Mouse (Mus musculus): ENCODE data around the gene Tnrc6c.

The Tnrc6c gene

GRCm38 (mm10) chr11:117677594-117677993 is 23.5 kb downstream of the Tnrc6c start:
- no peak for DNase-seq

DNA sequence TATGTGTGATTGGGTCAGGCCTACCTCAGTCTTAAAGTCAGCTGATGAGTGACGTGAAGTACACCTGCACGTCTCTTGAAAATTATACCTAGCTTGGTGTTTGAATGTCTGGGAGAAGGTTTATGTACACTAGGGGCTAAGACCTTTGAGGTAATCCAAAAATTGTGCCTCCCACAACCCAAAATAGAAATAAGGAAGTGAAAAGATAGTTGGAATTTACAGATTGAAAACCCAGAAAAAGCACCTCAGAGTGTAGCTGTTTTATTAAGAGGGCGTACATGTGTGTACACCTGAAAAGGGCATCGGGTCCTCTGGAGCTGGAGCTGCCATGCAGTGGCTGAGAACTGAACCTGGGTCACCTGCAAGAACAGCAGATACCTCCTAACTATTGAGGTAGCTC is 24.1 kb downstream of the Tnrc6c start:
- no peak for DNase-seq

DNA sequence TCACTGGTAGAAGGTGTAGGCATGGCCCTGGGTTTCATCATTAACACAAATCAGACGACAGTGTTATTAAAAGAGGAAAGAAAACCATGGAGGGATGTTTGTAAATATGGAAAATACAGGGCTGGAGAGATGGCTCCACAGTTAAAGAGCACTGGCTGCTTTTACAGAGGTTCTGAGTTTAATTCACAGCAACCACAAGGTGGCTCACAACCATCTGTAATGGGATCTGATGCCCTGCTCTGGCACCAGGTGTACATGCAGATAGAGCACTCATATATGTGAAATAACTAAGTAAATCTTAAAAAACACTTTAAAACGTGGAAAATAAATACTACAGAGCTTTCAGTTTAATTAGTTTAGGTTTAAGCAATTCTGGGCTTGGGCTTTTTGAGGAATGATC is 24.7 kb downstream of the Tnrc6c start:
- DNase-seq, result no peak

- DNase-seq, result no peak
Observed at GRCm38 (mm10) chr11:117684640-117685039, 30.6 kb downstream of the Tnrc6c start.

DNA sequence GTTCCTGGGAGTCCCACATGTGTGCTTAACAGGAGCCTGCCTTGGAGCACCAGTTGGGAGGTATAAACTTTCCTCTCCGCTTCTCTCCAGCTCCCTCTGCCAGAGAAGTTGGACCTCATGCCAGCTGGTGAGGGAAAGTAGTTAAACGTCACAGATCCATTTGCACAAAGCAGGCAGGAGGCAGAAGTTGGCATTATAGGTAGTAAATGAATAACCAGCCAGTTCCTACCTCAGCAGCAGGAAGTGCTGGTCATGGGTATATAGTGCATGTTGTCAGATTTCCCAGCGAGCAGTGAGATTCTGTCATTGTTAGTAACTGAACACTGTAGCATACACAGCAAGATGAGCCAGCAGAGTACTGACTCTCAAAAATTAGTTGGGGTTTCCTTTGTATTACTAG is 31.4 kb downstream of the Tnrc6c start:
- no peak for DNase-seq

DNA sequence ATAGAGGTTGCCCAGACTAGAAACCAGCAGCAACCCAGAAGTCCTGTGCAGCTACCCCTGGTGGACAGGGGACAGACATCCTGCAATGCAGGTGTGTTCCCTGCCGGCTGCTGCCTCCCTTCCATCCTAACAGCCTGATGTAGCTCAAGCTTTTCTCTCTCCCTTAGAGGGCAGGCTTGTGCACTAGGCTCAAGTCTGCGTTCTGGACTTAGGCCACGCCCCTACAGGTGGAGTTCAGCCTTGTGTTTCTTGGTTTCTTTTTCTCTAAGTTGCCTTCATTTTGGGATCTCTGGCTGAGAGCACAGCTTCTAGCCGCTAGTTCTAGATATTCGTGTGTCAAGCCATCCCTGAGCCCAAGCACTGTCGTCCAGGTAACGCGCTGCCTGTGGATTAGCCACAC is 31.9 kb downstream of the Tnrc6c start:
- no peak for DNase-seq

DNA sequence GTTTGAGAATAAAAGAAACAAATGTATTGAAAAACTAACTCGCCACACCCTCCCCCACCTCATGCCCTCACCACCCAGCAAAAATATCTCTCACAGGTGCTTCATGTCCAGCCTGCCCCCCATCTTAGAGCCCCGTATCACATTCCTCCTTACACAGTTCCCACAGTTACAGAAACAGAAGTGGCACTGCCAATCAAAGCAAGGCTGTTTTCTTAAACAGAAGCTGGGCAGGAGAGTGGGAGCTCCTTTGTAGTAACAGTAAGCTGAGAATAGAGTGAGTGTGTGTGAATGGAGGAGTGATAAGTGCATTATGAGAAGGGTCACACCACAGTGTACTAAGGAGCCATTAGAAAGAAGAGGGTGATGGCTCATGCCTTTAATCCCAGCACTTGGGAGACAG is 34.5 kb downstream of the Tnrc6c start:
- DNase-seq, result no peak

- no peak for DNase-seq
Observed at GRCm38 (mm10) chr11:117691311-117691710, 37.2 kb downstream of the Tnrc6c start.

GRCm38 (mm10) chr11:117694050-117694449 is 40.0 kb downstream of the Tnrc6c start:
- no peak for DNase-seq

DNA sequence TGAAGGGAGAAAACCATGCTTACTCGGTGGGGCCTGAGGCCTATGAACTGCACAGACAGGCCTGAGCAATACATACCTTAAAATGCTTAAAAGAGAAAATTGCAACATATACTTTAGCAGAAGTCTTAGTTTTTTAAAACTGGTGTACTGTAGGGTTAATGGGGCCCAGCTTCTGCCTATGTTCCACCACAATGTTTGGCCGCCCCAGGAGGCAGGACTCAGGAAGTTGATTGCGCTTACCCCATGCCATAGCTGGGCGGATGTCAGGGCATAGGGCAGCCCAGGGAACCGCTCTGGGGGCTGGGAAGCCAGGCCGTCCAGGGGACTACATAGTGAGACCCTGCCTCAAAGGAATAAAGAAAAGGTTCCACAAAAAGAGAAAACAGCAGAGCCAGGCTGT is 42.5 kb downstream of the Tnrc6c start:
- no peak for DNase-seq

GRCm38 (mm10) chr11:117700871-117701270 is 46.8 kb downstream of the Tnrc6c start:
- no peak for DNase-seq

DNA sequence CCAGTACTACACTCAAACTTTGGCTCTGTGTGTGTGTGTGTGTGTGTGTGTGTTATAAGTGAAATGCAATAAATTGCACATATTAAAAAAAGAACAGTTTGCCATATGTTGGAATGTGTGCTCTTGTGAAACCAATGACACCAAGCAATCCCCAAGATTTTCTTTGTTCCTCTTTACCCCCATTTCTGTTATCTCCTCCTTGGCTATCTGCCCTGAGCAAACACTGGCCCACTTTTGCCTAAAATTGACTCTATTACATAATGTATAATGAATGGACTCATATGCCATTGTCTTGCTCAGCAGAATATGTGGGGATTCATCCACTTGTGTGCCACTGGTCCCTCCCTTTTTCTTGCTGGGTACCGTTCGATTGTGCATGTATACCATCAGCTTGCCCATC is 52.2 kb downstream of the Tnrc6c start:
- DNase-seq, result no peak

DNA sequence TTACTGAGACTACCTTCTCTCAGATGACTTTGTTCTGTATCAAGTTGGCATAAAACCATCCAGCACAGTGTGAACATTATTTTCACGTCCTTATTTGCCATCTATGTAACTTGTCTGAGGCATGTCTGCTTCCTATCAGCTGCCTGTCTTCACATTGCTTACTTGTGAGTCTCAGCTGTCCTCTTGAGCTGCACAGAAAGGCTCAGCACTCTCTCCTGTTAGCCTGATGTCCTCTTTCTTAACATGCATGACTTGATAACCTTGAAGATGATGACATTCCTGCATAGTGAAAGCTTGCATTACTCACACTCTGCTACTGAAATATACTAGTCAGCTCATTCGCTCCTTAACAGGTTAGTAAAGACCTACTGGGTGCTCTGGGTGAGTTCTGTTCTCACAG is 53.1 kb downstream of the Tnrc6c start:
- no peak for DNase-seq

DNA sequence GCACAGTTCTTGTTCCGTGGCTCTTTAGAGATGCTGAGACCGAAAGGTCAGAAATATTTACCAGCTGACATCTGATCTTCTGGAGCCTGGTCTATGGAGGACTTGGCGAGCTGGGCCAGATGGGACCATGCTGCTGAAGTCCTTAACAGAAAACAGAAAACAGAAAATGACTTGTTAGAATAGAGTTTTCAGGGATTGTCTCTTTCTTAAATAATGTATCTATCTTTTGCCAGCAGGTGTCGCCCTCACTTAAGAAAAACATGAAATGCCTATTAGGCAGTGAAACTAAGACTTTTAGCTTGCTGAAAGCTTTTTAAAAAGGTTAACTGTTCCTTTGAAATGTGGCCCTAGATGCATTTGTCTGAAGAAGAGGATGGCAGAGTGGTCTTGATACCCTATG is 55.2 kb downstream of the Tnrc6c start:
- DNase-seq, result no peak

DNA sequence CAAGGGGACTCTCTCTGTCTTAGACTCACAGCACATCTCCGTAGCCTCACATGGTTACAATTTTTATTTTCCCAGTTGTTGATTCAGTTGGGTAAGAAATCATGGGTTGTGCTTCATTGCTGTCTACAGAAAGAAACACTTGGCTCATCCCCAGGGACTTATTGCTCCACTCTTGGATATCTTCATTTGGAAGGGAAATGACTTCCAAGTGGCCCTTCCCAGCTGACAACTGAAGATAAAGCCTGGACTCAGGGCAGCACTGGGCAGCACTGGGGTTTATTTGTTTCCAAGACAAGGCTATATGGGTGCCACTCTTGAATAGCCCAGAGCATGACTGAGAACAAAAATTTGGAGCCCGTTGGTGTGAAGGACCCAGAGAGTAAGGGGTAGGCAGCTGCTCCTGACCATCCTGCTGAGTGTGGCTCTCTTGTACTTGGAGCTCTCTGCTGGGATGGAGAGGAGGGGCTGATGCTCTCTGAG is 56.8 kb downstream of the Tnrc6c start:
- no peak for DNase-seq

DNA sequence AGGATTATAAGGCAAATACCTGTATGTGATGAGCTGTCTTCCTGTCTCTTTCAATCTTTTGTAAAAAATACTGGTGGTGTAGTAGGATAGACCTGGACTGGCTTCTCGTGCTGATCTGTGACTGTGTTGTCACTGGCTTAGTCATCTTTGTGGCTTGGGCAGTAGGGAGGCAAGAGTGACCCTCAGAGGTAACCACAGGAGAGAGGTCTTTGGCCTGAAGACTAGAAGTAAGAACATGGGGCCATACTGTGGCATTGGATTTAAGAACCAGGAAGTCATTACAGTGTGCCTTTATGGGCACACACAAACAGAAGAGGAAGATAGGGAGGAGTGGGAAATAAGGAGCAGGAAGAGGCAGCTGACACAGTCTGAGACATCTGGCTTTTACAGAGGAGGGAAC is 58.0 kb downstream of the Tnrc6c start:
- no peak for DNase-seq

- no peak for DNase-seq
Observed at GRCm38 (mm10) chr11:117713375-117713774, 59.3 kb downstream of the Tnrc6c start.

DNA sequence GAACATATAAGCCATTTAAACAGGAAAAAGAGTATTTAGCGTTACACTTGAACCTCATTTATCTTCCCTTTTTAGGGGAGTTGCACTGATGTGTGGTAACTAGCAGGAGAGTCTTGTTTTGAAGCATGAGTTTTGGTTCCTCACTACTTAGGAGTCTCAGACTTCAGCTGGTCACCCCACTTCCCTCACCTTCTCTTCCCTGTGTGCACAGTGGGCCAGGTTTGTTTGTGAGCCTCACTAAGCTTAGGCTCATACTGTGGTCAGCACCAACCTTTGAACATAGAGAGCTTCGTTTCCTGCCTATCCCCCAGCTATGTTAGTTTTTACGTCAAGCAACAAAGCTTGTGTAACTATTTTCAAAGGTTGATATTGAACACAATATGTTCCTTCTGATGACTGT is 64.7 kb downstream of the Tnrc6c start:
- DNase-seq, result no peak

- DNase-seq, result no peak
Observed at GRCm38 (mm10) chr11:117724604-117725301, 70.7 kb downstream of the Tnrc6c start.

- no peak for DNase-seq
Observed at GRCm38 (mm10) chr11:117727031-117727430, 72.9 kb downstream of the Tnrc6c start.

- DNase-seq, result no peak
Observed at GRCm38 (mm10) chr11:117728245-117728644, 74.2 kb downstream of the Tnrc6c start.

GRCm38 (mm10) chr11:117728841-117729240 is 74.8 kb downstream of the Tnrc6c start:
- DNase-seq, result no peak

DNA sequence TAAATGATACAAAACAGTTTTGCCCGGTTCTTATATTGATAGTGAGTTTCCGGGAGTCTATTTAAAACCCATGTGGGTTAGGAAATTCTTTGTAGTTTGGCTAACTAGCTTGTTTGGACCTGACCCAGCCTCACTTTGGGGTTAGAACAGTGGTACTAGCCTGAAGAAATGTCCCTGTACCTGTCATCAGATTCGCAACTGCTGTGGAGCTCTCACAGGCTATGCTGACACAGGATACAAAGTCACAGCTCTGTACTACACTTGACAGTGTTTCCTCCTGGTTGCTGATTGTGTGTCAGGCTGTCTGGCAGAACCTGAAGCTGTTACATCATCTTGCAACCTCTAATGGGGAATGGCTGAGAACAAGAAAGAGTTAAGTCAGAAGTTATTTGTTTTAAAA is 75.3 kb downstream of the Tnrc6c start:
- no peak for DNase-seq

DNA sequence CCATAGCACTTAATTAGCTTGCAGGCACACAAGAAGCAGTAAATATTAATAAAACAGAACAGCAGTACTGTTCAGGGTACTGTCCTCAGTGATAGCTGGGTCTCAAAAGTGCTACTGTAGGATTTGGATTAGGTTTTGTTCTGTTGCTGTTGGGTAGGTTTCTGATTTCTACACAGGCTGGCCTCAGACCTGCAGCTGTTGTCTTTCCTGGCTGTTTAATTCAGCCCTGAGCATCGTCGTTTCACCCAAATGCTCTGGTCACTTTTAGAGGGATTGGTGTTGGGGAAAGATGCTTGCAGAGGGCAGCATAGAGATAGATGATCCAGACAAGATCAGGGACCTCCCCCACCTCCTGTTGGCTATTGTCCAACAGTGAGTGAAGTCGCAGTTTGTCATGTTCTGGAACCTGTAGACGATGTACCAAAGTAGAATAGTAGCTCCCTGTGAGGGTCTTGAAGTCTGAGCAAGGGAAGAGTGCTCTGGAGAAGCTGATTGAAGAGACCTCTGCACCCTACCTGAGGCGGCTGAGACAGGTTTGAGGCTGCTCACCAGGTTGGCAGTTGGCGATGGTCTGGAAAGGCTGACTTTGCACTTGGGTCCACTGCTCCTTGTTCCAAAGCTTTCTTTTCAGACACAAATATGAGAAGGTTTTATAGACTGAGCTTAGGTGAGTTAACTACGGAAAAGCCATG is 75.9 kb downstream of the Tnrc6c start:
- DNase-seq, result no peak

DNA sequence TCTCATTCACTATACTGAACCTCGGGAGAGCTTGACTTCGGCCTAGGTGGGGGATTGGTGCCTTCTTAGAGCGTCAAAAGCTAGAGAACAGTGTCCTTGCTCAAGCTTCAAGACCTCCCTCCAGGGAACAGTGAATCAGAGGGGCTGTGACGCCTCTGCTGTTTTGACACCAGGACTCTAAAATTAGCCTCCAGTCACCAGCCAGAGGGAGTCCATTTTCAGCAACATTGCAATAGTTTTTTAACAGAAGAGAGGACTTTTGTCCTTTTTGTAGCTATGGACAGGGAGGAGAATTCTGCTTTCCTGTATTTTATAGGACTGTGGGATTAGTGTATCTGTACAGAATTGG is 76.4 kb downstream of the Tnrc6c start:
- no peak for DNase-seq
